Mouse (Mus musculus) C2C12 (cell line): ENCODE measurements at regions not wholly inside any gene's neighbourhood (a gene's known extent, or its start where the extent isn't known, plus 50 kb on each side); places are given as distances from the start of the nearest gene placed in this dataset.
"Not testable (repeated sequence)": the region's sequence is repeated elsewhere in the genome, so short reads cannot be mapped to it uniquely, and the experiment has no call there.

ENCODE experiments used
- H3K27me3 ChIP-seq: one replicate; pipeline ENCODE4 v1.6.1; 2011; ENCODE audit not compliant: control insufficient read depth, insufficient read depth, insufficient read length
- H3K36me3 ChIP-seq: one replicate; pipeline ENCODE4 v1.6.1; 2011; ENCODE audit not compliant: control insufficient read depth, insufficient read depth
- H3K4me3 ChIP-seq: one replicate; pipeline ENCODE4 v1.5.1; 2011; ENCODE audit warnings: mild to moderate bottlenecking, control low read depth; ENCODE audit not compliant: poor library complexity, insufficient read depth, severe bottlenecking
- H3K79me2 ChIP-seq: one replicate; pipeline ENCODE4 v1.6.1; 2011; ENCODE audit not compliant: control insufficient read depth, insufficient read depth
- H3K79me3 ChIP-seq: one replicate; pipeline ENCODE4 v1.6.1; 2011; ENCODE audit warnings: low read depth, control low read depth
- H3ac ChIP-seq: one replicate; pipeline ENCODE3; 2011; ENCODE audit warnings: low read depth; ENCODE audit not compliant: control insufficient read depth, insufficient read length
- CEBPB ChIP-seq: IDR thresholded peaks from one replicate; pipeline ENCODE4 v1.6.1; 2011; ENCODE audit warnings: low read depth, mild to moderate bottlenecking, control low read depth, moderate library complexity
- CTCF ChIP-seq: IDR thresholded peaks from one replicate; pipeline ENCODE4 v1.5.1; 2011; ENCODE audit not compliant: control insufficient read depth, insufficient read depth, insufficient read length
- FOSL1 ChIP-seq: IDR thresholded peaks from one replicate; pipeline ENCODE4 v1.8.0; 2011; ENCODE audit warnings: mild to moderate bottlenecking, low read length; ENCODE audit not compliant: poor library complexity, insufficient read depth, severe bottlenecking
- MAX ChIP-seq: IDR thresholded peaks from one replicate; pipeline ENCODE4 v1.6.1; 2011; ENCODE audit warnings: mild to moderate bottlenecking, control low read depth
- MYOD1 ChIP-seq: IDR thresholded peaks from one replicate; pipeline ENCODE4 v1.6.1; 2011; ENCODE audit warnings: low read depth; ENCODE audit not compliant: control insufficient read depth, insufficient read length
- MYOG ChIP-seq: IDR thresholded peaks from one replicate; pipeline ENCODE4 v1.6.1; 2011; ENCODE audit not compliant: control insufficient read depth, insufficient read length; ENCODE audit errors: extremely low read depth
- USF1 ChIP-seq: IDR thresholded peaks from one replicate; pipeline ENCODE4 v1.6.1; 2011; ENCODE audit warnings: low read depth, mild to moderate bottlenecking, control low read depth, moderate library complexity

DNA sequence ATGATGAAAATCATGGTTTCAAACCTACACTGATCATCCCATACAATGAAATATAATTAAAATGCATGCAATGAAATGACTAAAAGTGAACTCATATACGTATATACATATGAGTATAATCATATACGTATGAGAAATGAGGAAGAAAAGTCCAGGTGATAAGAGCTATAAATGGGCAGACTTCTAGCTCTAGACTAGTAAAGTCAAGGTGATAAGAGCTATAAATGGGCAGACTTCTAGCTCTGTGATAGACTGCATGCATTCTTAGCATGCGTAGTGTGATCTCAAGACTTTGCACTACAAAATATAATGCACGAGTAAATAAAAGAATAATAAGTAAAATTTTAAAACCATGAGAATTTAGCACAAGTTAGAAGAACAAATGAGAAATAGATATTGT, 606.2 kb upstream of the Gpc5 start:
- TF ChIP-seq CEBPB (no peak), CTCF (no peak), MYOD1 (no peak), FOSL1 (no peak), MAX (no peak), USF1 (no peak), MYOG (no peak)

DNA sequence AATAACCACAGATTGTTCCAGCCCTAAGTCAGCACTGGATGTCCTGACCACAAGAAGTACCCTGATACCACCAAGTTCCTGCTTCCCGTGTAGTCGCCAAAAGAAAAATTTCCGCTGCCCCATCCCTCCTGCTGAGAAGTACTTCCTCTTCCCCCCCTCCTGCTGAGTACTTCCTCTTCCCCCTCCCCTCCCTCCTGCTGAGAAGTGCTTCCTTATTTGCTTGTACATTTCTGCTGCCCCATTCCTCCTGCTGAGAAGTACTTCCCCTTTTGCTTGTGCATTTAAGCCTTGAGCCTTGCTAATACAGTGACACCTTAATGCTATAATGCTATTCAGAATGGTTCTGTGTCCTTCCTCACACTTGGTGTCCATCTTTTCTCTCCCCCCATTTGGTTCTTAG, 598.6 kb upstream of the Gpc5 start:
- not testable (repeated sequence) for H3K27me3 ChIP-seq, H3K79me2 ChIP-seq, H3ac ChIP-seq, H3K79me3 ChIP-seq, H3K36me3 ChIP-seq, H3K4me3 ChIP-seq

More for the DNA sequence above, 606.2 kb upstream of the Gpc5 start:
- H3ac ChIP-seq = no peak overlapping the region
- no peak overlapping the region for H3K4me3 ChIP-seq
- no peaks in the 10 kb centered on the region for H3K79me3 ChIP-seq
- no peaks in the 10 kb centered on the region for H3K27me3 ChIP-seq
- H3K36me3 ChIP-seq = no peaks in the 10 kb centered on the region
- H3K79me2 ChIP-seq = no peaks in the 10 kb centered on the region

DNA sequence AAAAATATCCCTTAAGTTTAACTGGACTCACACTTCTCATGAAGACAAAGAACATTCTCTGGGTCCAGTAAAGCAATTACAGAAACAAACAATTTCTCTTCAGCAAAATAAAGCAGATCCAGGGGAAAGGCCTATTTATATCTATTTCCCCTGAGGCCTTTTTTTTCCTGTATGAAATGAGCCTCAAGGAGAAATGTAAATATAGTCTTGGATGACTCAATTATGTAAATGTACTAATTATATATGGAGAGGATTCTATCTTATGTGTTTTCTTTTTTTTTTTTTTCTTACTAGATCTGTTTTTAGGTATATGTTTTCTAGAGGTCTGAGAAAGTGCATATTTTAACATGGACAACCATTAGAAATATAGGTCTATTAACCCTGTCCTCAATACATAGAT, 587.0 kb upstream of the Gpc5 start:
- no peak for TF ChIP-seq USF1
- no peak for TF ChIP-seq CTCF
- no peaks in the 10 kb centered on the region for H3K79me3 ChIP-seq
- no peaks in the 10 kb centered on the region for H3K36me3 ChIP-seq
- no peaks in the 10 kb centered on the region for H3K27me3 ChIP-seq
- no peak overlapping the region for H3ac ChIP-seq
- no peak overlapping the region for H3K4me3 ChIP-seq
- H3K79me2 ChIP-seq = no peaks in the 10 kb centered on the region

DNA sequence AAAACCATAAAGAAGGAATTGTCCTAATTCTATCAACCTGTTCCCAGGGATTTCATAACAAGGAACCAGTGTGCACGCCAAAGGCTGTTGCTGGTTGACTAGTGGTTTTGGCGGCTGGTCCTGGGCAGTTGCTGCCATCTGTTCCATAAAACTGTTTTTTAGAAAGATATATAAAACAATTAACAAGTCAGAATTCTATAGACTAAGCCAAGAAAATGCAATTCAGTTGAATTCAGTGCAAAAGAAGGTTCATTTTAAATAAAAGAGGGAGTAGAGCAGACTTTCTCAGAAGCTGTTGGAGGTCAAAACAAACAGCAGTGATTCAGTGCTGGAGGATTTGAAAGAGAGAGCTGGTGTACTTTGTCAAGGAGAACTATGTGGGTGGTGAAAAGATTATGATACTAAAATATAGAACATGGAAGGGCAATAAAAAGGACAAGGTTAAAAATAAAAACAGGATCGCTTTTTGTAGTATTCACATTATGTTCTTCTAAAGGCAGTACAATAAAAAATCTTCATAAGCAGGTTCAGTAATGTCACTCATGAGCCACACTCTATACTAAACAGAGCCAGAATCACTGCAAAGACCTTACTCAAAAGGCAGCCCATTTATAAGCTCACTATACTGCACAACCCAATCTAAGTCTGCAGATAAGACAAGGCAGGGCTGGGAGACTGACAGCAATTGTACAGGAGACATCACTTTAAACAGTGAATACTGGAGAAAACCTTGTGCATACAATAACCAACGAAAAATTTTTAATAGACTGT, 543.9 kb upstream of the Gpc5 start:
- Histone ChIP-seq H3K79me3 (no peaks in the 10 kb centered on the region), H3K36me3 (no peaks in the 10 kb centered on the region), H3K4me3 (no peak overlapping the region), H3K27me3 (no peaks in the 10 kb centered on the region), H3ac (no peak overlapping the region), H3K79me2 (no peaks in the 10 kb centered on the region)
- TF ChIP-seq CEBPB = no peak
- TF ChIP-seq CTCF = no peak
- TF ChIP-seq MYOG = no peak
- no peak for TF ChIP-seq FOSL1
- no peak for TF ChIP-seq MYOD1
- no peak for TF ChIP-seq USF1
- TF ChIP-seq MAX = no peak

DNA sequence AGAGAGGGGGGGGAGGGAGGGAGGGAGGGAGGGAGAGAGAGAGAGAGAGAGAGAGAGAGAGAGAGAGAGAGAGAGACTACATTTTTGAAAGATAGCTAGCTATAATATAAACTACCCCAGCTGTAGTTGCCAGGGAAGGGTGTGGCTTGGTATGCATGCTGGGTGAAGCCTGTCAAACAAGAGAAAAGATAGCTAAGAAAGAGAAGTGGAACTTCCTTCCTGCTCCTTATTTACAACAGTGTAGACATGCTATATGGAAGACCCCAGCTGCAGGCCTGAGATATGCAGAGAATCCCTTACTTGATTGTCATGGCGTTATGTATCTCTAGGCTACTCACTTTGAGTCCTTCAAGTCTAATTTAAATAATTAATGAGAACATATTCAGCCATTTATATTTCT, 542.9 kb upstream of the Gpc5 start:
- TF ChIP-seq FOSL1 = no peak
- TF ChIP-seq CTCF = no peak
- no peak for TF ChIP-seq MYOD1
- H3K79me3 ChIP-seq = no peaks in the 10 kb centered on the region
- H3K4me3 ChIP-seq = no peak overlapping the region
- no peaks in the 10 kb centered on the region for H3K36me3 ChIP-seq
- no peak overlapping the region for H3ac ChIP-seq
- no peaks in the 10 kb centered on the region for H3K79me2 ChIP-seq
- H3K27me3 ChIP-seq = no peaks in the 10 kb centered on the region

DNA sequence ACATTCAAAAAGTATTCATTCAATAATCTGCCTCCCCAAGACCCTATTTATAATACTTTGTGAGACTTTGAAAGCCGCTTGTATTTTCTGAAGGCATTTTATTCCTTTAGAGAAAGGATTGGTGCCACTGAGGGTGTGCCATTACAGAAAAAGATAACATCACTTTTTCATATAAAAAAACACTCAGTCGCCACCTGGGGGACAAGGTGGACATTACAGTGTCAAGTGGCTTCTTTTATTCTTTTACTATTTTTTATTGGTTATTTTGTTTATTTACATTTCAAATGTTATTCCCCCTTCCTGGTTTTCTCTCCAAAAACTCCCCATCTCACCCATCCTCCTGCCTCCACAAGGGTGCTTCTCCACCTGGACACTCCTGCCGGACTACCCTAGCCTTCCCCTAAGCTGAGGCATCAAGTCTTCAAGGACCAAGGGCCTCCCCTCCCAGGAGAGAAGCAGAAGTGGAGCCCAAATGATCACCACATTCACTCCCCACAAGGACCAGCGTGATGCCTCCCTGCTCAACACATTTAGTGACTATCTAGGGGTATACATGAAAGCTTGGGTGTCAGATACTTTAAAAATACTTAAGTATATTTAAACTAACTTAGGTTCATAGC, 525.5 kb upstream of the Gpc5 start:
- TF ChIP-seq MAX (no peak), CTCF (no peak), MYOD1 (no peak), FOSL1 (no peak), MYOG (no peak), USF1 (no peak), CEBPB (no peak)
- Histone ChIP-seq H3K79me2 (no peaks in the 10 kb centered on the region), H3K36me3 (no peaks in the 10 kb centered on the region), H3K79me3 (no peaks in the 10 kb centered on the region), H3ac (no peak overlapping the region), H3K27me3 (no peaks in the 10 kb centered on the region), H3K4me3 (no peak overlapping the region)
